Mouse (Mus musculus): ENCODE results near the gene Gm1527. TPM values are rescaled to one million over a fixed set of nuclear protein-coding genes. Genes with fewer than 3 reads are reported as not detected.
"Not testable (repeated sequence)": the region's sequence is repeated elsewhere in the genome, so short reads cannot be mapped to it uniquely, and the experiment has no call there.

Gm1527 gene
- polyA plus RNA-seq (2015; fragmentation: Nextera tagmentation; extraction: Ambion mirVana) = not detected in 2 replicates

DNA sequence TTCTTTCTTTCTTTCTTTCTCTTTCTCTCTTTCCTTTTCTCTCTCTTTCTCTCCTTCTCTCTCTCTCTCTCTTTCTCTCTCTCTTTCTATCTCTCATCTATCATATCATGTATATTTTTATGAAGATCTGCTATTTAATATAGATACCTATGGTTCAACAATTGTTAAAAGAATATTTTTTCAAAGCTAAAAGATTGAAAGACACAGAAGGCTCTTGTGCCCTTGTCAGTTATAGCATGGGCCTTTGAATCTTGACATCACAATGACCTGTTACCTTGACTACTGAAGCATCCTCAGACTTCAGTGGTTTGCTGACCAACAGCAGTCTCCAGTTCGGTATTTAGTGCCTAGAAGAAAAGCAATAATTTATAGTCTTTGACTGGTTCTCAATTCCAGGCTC is at the start of gene Gm1527:
Gene Gm1527, plus strand, starts transcription at position 301 of the 400 bp plus-strand sequence.
- H3K4me3 ChIP-seq = no peak within 1 kb of the TSS
- ATAC-seq (ENCODE audit: low FRiP score) = no peak
- no peak within 1 kb of the TSS for H3K9ac ChIP-seq
- no peaks in the 10 kb centered on the region for H3K4me1 ChIP-seq (replicated peaks)
- 77% methylated on average over 1 of the region's 1 CpGs for WGBS
- no peaks in the 10 kb centered on the region for H3K36me3 ChIP-seq
- no peak within 1 kb of the TSS for H3K27ac ChIP-seq
- no peaks in the 10 kb centered on the region for H3K9me3 ChIP-seq
- no peaks in the 10 kb centered on the region for H3K27me3 ChIP-seq
- no peak within 1 kb of the TSS for H3K4me2 ChIP-seq

DNA sequence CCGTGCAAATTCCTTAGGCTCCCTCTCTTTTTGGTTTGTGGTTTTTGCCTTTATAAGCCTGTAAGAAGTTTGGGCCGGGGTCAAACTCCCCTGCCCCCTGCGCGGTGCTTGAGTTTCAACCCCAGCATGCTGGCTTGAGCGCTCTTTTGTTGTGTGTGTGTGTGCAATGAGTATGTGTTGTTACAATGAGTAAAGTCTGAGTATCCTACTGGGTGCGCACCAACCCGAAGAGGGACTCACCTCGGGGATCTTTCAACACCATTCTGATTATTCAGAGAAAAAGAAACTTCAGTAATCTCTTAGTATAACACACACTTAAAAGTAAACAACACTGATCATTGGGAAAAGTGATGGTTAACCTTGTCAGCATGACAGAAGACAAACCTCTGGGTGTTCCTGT is 49.2 kb upstream of the Gm1527 start:
- Histone ChIP-seq H3K4me1 (replicated peaks) (0 out of 2 replicates have a peak, but pooled peaks cover 5% of the 10 kb centered on the region), H3K9me3 (no peaks in the 10 kb centered on the region), H3K4me3 (no peak overlapping the region), H3K36me3 (no peaks in the 10 kb centered on the region), H3K9ac (no peak overlapping the region), H3K27ac (no peak overlapping the region), H3K27me3 (no peaks in the 10 kb centered on the region), H3K4me2 (no peak overlapping the region)
- WGBS = 45% methylated on average over 8 of the region's 8 CpGs
- ATAC-seq (ENCODE audit: low FRiP score) = no peak

DNA sequence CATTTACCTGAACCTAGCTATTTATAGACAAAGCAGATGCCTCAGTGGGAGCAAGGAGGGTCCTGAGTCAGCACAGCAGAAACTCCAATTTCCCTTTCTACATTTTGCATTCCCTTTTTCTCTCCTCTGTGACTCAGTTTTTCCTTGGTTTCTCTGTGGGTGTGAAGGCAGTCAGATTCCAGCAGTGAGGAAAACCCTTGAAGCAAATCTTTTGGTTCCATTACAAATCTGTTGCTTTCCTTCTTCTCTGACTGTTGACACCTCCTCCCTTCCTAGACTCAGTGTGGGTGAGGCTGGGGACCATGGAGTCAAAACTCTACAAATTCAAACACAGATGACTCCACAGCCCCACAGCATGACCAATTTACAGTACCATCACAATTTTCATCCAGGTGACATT is 45.3 kb upstream of the Gm1527 start:
- H3K9ac ChIP-seq = no peak overlapping the region
- H3K36me3 ChIP-seq = no peaks in the 10 kb centered on the region
- no peaks in the 10 kb centered on the region for H3K27me3 ChIP-seq
- no peak overlapping the region for H3K27ac ChIP-seq
- H3K4me2 ChIP-seq = no peak overlapping the region
- H3K4me1 ChIP-seq (replicated peaks) = 0 out of 2 replicates have a peak, but pooled peaks cover 2% of the 10 kb centered on the region
- no peak for ATAC-seq (ENCODE audit: low FRiP score)
- H3K9me3 ChIP-seq = no peaks in the 10 kb centered on the region
- H3K4me3 ChIP-seq = no peak overlapping the region

DNA sequence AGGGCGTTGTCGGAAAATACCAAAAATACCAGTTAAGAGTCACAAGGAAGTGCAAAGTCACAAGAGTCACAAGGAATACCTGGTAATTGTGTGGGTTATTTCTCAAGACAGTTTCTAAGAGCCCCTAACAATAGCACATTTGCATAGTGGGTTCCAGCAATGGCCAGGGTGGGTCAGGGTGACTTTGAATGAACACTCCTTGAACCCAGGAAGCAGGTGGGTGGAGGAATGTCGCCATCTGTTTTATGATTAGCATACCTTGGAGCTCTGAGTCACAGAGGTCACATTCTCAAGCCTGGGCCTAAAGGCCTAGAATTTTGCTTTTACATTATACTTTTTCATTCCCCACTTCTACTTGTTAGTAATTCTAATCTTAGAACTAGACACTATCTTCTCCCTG is 40.2 kb upstream of the Gm1527 start:
- not testable (repeated sequence) for H3K36me3 ChIP-seq; H3K9me3 ChIP-seq; H3K27ac ChIP-seq; H3K27me3 ChIP-seq; H3K4me1 ChIP-seq (replicated peaks); H3K4me2 ChIP-seq; H3K9ac ChIP-seq; H3K4me3 ChIP-seq; ATAC-seq (ENCODE audit: low FRiP score)
- WGBS = 91% methylated on average over 3 of the region's 3 CpGs

DNA sequence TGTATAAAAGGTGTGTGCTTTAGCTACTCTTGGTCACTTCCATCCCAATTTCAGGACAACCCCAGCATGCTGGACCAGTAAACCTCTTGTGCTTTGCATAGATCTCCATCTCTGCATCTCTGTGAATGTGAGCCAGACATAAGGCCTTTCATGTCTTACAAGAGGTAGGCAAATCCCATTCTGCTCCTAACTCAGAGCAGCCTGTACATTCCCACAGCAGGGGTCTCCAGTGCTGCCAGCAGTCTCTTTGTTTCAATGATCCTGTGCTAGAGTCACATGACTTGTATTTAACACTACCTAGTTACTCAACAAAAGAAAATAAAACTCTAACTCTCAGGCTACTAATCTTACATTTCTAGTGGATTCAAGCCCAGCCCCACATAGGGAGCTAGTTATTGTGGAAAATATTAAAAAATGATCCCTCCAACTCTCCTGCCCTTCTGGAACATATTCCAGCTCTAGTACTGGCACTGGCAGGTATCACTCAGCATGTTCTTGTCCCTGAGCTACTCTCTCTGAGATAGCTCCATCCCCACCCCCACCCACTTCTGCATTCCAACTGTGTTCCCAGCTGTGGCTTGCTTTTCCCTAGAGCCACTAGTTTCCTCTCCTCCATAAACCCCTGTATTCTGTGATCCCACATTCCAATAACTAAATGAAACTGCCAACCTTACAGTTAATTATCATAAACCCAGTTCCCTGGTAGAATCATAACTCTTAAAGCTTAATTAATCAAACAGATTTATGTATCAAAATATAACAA is 32.6 kb upstream of the Gm1527 start:
- ATAC-seq (ENCODE audit: low FRiP score); H3K4me1 ChIP-seq (replicated peaks); H3K9me3 ChIP-seq; H3K4me2 ChIP-seq; H3K27me3 ChIP-seq; H3K36me3 ChIP-seq; H3K27ac ChIP-seq; H3K4me3 ChIP-seq; H3K9ac ChIP-seq: not testable (repeated sequence)

DNA sequence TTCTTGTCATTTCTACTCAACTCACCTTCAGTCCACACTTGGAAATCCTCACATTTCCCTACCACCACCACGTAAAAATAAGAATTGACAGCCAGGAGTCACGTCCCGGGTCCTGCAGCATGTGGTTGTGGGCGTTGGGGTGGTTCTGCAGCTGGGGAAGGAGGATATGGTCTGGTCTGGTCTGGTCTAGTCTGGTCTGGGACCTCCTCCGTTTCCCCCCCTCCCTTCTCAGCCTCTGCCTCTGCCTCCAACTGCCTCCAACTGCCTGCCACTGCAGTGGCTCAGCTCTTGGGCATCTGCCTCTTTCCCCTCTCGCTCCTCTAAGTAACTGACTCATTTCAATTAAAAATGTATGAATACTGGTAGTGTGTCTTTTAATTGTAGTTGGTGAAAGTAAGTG is 4.5 kb downstream of the Gm1527 start:
- H3K36me3 ChIP-seq; H3K4me2 ChIP-seq; H3K9me3 ChIP-seq; H3K27ac ChIP-seq; ATAC-seq (ENCODE audit: low FRiP score); H3K4me3 ChIP-seq; H3K9ac ChIP-seq; H3K27me3 ChIP-seq; H3K4me1 ChIP-seq (replicated peaks): not testable (repeated sequence)
- 73% methylated on average over 6 of the region's 6 CpGs for WGBS

DNA sequence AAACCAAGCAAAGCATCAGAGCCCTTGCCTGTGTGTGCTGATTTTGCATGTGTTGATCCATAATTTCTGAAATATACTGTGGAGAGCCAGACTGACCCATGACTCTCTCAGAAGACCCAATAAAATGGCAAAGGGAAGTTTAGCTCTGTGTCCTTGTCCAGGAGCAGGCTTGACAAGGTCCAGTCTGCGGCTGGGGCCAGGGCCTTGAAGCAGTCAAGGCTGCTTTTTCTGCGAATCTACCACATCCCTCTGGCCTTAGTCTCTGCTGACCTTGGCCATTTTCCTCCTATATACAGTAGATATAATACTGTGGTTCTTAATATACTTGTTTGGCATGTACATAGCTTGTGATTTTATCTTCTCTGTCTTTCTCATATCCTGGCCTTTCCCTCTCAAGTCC is 73.5 kb downstream of the Gm1527 start:
- no peak for ATAC-seq (ENCODE audit: low FRiP score)
- H3K27ac ChIP-seq = no peak overlapping the region
- H3K9ac ChIP-seq = no peak overlapping the region
- 89% methylated on average over 2 of the region's 2 CpGs for WGBS
- H3K36me3 ChIP-seq = no peaks in the 10 kb centered on the region
- H3K4me1 ChIP-seq (replicated peaks) = no peaks in the 10 kb centered on the region
- no peak overlapping the region for H3K4me3 ChIP-seq
- H3K9me3 ChIP-seq = no peaks in the 10 kb centered on the region
- H3K4me2 ChIP-seq = no peak overlapping the region
- no peaks in the 10 kb centered on the region for H3K27me3 ChIP-seq

DNA sequence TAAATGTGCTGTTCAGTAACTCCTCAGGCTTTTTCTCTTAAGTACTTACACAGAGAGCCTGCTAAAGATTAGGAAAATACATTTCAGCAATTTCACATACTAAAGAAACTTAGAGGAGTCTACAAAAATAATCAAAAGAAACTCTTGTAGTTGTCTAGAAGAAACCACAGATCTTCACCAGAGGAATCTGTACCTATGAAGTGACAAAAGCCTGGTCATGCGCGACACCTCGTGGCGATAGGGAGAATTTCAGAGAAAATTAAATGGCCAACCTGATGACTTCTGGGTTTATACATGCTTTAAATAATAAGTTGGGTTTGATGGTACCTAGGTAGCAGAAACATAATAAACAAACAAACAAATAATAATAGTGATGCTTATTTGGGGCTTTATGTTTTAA is 76.4 kb downstream of the Gm1527 start:
- H3K4me3 ChIP-seq = no peak overlapping the region
- WGBS = 0% methylated on average over 4 of the region's 4 CpGs
- H3K9me3 ChIP-seq = no peaks in the 10 kb centered on the region
- H3K36me3 ChIP-seq = no peaks in the 10 kb centered on the region
- H3K27ac ChIP-seq = no peak overlapping the region
- no peak overlapping the region for H3K9ac ChIP-seq
- no peaks in the 10 kb centered on the region for H3K27me3 ChIP-seq
- H3K4me2 ChIP-seq = no peak overlapping the region
- ATAC-seq (ENCODE audit: low FRiP score) = no peak
- H3K4me1 ChIP-seq (replicated peaks) = no peaks in the 10 kb centered on the region

Other genes starting within 250 kb of the Gm1527 start
- 0.04 TPM in 1 of 2 replicates, not detected in the other for gene Slc2a2, start 194.7 kb upstream of the Gm1527 start, polyA plus RNA-seq (2015; fragmentation: Nextera tagmentation; extraction: Ambion mirVana)
- gene Eif5a2, start 111.3 kb upstream of the Gm1527 start, polyA plus RNA-seq (2015; fragmentation: Nextera tagmentation; extraction: Ambion mirVana) = 10.6 and 11.0 TPM in 2 replicates
- 225 and 252 TPM in 2 replicates for gene Rpl22l1, start 87.2 kb upstream of the Gm1527 start, polyA plus RNA-seq (2015; fragmentation: Nextera tagmentation; extraction: Ambion mirVana)
- 5.1 and 7.0 TPM in 2 replicates for gene Egfem1, start 189.4 kb downstream of the Gm1527 start, polyA plus RNA-seq (2015; fragmentation: Nextera tagmentation; extraction: Ambion mirVana)

Data from hindbrain, embryonic 13.5 days (tissue).